Mouse (Mus musculus): ENCODE data around the gene Shroom3. TPM values are rescaled to one million over a fixed set of nuclear protein-coding genes. Genes with fewer than 3 reads are reported as not detected.

The Shroom3 gene
- total and polyA plus RNA-seq, 3 experiments, result not detected

DNA sequence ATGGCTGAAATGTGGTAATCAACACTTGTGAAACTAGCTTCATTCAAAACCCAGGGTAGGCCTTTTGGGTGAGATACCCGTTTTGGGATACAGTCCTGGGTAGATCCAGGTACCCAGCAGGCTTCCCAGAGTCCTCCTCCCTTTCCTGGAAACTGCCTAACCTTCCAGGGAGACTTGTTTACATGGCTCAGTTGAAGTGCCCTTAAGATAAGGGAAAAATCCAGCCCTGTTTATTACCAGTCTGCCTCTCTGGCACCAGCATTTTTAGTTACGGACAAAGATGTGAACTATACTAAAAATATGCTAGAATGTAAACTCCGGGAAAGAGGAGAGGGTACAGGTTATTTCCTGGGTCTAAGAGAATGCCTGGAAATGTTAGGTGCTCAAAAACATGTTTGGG is 90.6 kb downstream of the Shroom3 start:
- TF ChIP-seq POLR2AphosphoS2 (IDR thresholded peaks at IDR 0.05; ENCODE audit: low read length), result no peak
- no peak for TF ChIP-seq MXI1 (IDR thresholded peaks at IDR 0.05; ENCODE audit: low read depth, low read length)
- TF ChIP-seq ETS1 (IDR thresholded peaks at IDR 0.05; ENCODE audit: low read depth, low read length), result no peak
- TF ChIP-seq CHD1 (IDR thresholded peaks at IDR 0.05; ENCODE audit: low read depth, low read length), result no peak
- TF ChIP-seq NELFE (IDR thresholded peaks at IDR 0.05; ENCODE audit: low read depth, low read length), result no peak
- TF ChIP-seq TBP (IDR thresholded peaks at IDR 0.05; ENCODE audit: low read depth, low read length), result no peak
- no peak for TF ChIP-seq TCF12 (IDR thresholded peaks at IDR 0.05; ENCODE audit: low read depth, low read length)
- TF ChIP-seq CHD2 (IDR thresholded peaks at IDR 0.05; ENCODE audit: low read length), result no peak
- no peak for TF ChIP-seq HCFC1 (IDR thresholded peaks at IDR 0.05; ENCODE audit: low read depth, low read length)
- TF ChIP-seq SMC3 (IDR thresholded peaks at IDR 0.05; ENCODE audit: low read depth, low read length), result no peak
- TF ChIP-seq ELF1 (IDR thresholded peaks at IDR 0.05; ENCODE audit: low read depth, low read length), result no peak
- TF ChIP-seq ZKSCAN1 (IDR thresholded peaks at IDR 0.05; ENCODE audit: low read depth, low read length), result no peak
- no peak for TF ChIP-seq POLR2AphosphoS5 (IDR thresholded peaks at IDR 0.05; ENCODE audit: borderline replicate concordance, low read depth, low read length)
- TF ChIP-seq RAD21 (IDR thresholded peaks at IDR 0.05; ENCODE audit: low read depth, low read length), result no peak
- TF ChIP-seq TAL1 (IDR thresholded peaks at IDR 0.05; ENCODE audit: low read length), result no peak
- no peak for TF ChIP-seq GABPA (IDR thresholded peaks at IDR 0.05; ENCODE audit: low read depth, low read length)
- Histone ChIP-seq H3K36me3 (ENCODE audit: control insufficient read depth in 1 of 2, insufficient read depth in 2 of 2, low read length in 2 of 2) (no peaks in the 10 kb centered on the region), H3K27me3 (ENCODE audit: control insufficient read depth in 1 of 2, insufficient read depth in 2 of 2, low read length in 2 of 2) (no peaks in the 10 kb centered on the region), H3K4me3 (ENCODE audit: control insufficient read depth in 1 of 2, insufficient read depth in 1 of 2, low read depth in 2 of 2, low read length in 2 of 2) (no peak overlapping the region), H3K4me1 (ENCODE audit: control insufficient read depth in 1 of 2, insufficient read depth in 2 of 2, low read length in 2 of 2) (no peaks in the 10 kb centered on the region), H3K9ac (ENCODE audit: control insufficient read depth, low read depth, low read length, poor library complexity, severe bottlenecking) (no peak overlapping the region), H3K27ac (ENCODE audit: control insufficient read depth, low read depth, low read length) (no peak overlapping the region), H3K9me3 (replicated peaks; ENCODE audit: insufficient read depth, low read length) (no peaks in the 10 kb centered on the region), H3K79me2 (ENCODE audit: control insufficient read depth, insufficient read depth, low read length, poor library complexity) (no peaks in the 10 kb centered on the region)
- DNase-seq (ENCODE audit: low read depth, low spot score), result no peak

- Histone ChIP-seq H3K27me3 (ENCODE audit: control insufficient read depth in 1 of 2, insufficient read depth in 2 of 2, low read length in 2 of 2) (no peaks in the 10 kb centered on the region), H3K27ac (ENCODE audit: control insufficient read depth, low read depth, low read length) (no peak overlapping the region), H3K9ac (ENCODE audit: control insufficient read depth, low read depth, low read length, poor library complexity, severe bottlenecking) (no peak overlapping the region), H3K4me1 (ENCODE audit: control insufficient read depth in 1 of 2, insufficient read depth in 2 of 2, low read length in 2 of 2) (no peaks in the 10 kb centered on the region), H3K4me3 (ENCODE audit: control insufficient read depth in 1 of 2, insufficient read depth in 1 of 2, low read depth in 2 of 2, low read length in 2 of 2) (no peak overlapping the region), H3K9me3 (replicated peaks; ENCODE audit: insufficient read depth, low read length) (no peaks in the 10 kb centered on the region), H3K36me3 (ENCODE audit: control insufficient read depth in 1 of 2, insufficient read depth in 2 of 2, low read length in 2 of 2) (no peaks in the 10 kb centered on the region), H3K79me2 (ENCODE audit: control insufficient read depth, insufficient read depth, low read length, poor library complexity) (no peaks in the 10 kb centered on the region)
- TF ChIP-seq POLR2A (IDR thresholded peaks at IDR 0.05; ENCODE audit: control insufficient read depth in 1 of 2, insufficient read depth in 1 of 2, low read depth in 1 of 2, low read length in 2 of 2, poor library complexity in 1 of 2) (no peak), MAFK (IDR thresholded peaks at IDR 0.05; ENCODE audit: borderline replicate concordance, low read depth, low read length) (no peak), MAZ (IDR thresholded peaks at IDR 0.05; ENCODE audit: low read depth, low read length) (no peak), CHD2 (IDR thresholded peaks at IDR 0.05; ENCODE audit: low read length) (no peak), ETS1 (IDR thresholded peaks at IDR 0.05; ENCODE audit: low read depth, low read length) (no peak), RAD21 (IDR thresholded peaks at IDR 0.05; ENCODE audit: low read depth, low read length) (no peak), KAT2A (conservative IDR thresholded peaks at IDR 0.05; ENCODE audit: low read depth, low read length) (no peak), MXI1 (IDR thresholded peaks at IDR 0.05; ENCODE audit: low read depth, low read length) (no peak), TBP (IDR thresholded peaks at IDR 0.05; ENCODE audit: low read depth, low read length) (no peak), NELFE (IDR thresholded peaks at IDR 0.05; ENCODE audit: low read depth, low read length) (no peak), MEF2A (IDR thresholded peaks at IDR 0.05; ENCODE audit: extremely low read depth, insufficient replicate concordance, low read depth, low read length, poor library complexity, severe bottlenecking) (no peak), ELF1 (IDR thresholded peaks at IDR 0.05; ENCODE audit: low read depth, low read length) (no peak), CTCF (IDR thresholded peaks at IDR 0.05 in 2 of 3, conservative IDR thresholded peaks at IDR 0.05 in 1 of 3; ENCODE audit: control insufficient read depth in 1 of 3, insufficient read depth in 1 of 3, low read depth in 2 of 3, low read length in 3 of 3, poor library complexity in 1 of 3, severe bottlenecking in 1 of 3) (no peak), TAL1 (IDR thresholded peaks at IDR 0.05; ENCODE audit: low read length) (no peak), USF2 (IDR thresholded peaks at IDR 0.05; ENCODE audit: borderline replicate concordance in 1 of 2, insufficient read depth in 1 of 2, low read depth in 1 of 2, low read length in 2 of 2) (no peak), POLR2AphosphoS2 (IDR thresholded peaks at IDR 0.05; ENCODE audit: low read length) (no peak), BHLHE40 (IDR thresholded peaks at IDR 0.05; ENCODE audit: borderline replicate concordance, low read depth, low read length) (no peak)
- DNase-seq (ENCODE audit: low read depth, low spot score), result no peak
Measured at GRCm38 (mm10) chr5:92774419-92774818, 91.2 kb downstream of the Shroom3 start.
